Mouse (Mus musculus) CD4-positive helper T cell, adult 2 months (primary cell): Measurements from ENCODE around the gene Tnpo3.
A peak's percentile ranks its signal among the peaks of the same experiment; 100 is the strongest.

ENCODE experiments used
- DNase-seq: peaks from one replicate; pipeline ENCODE4 v3.0.0-alpha.2; 2012; ENCODE audit warnings: low read depth, missing footprints, low spot score

Tnpo3 gene

DNA sequence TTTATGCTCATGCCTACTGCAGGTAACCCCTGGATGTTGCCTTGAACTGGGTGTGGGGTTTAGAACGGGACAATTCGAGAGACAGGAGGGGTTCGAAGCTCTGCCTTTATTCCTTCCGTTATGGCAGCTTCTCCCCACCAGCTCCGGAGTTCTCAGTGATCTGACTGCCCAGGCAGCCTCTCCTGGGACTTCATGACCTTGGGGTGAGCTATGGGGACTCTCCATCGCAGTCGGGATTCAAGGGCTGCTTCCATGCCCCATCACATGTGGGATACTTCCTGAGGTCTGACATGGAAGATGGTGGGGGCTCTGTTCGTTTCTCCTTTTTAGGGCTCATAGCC lies 81.6 kb downstream of the Tnpo3 start:
- no peak for DNase-seq

DNA sequence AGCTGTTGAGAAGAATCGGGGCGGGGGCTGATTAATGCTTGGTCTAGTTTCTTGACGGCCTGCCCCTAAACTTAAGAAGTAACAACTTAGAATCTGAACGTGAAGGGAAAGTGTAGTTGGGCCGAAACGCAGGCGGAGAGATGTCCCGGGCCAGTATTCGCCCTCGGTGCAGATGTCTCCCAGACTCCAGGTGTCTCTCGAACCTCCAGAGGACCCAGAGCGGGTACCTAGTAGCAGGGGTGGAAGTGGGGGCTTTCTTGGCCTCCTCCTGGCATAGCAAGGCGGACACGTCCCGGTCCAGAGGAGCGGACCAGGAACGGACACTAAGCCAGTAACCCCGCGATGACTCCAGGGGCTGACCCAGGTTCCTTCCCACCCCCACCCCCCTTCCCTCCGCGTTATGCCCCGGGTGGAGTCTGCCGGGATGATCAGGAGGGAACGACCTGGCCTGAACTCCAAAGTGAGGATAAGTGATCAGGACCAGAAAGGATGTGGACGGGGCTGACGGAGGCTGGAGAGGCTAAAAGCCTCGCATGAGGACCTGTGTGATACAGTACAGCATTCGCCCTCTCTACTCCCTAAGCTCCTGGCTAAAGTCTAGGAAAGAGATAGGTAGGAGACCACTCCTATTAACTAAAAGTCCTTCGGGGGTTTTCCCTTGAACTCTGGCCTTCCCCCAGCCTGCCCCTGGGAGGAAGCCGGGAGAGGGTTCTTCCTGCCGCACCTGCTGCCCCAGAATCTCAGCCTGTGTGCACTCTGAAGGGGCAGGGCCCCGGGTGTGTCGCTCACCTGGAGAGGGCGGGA lies 82.1 kb downstream of the Tnpo3 start:
- peak; percentile 23 for DNase-seq

- DNase-seq, result peak; percentile 69
Observed at GRCm38 (mm10) chr6:29526281-29527251, 83.1 kb downstream of the Tnpo3 start, which contains the start of gene Irf5. Gene Irf5 (plus strand): TSS chr6:29526625.

GRCm38 (mm10) chr6:29525256-29525655 lies 84.4 kb downstream of the Tnpo3 start:
- DNase-seq, result peak; percentile 56

GRCm38 (mm10) chr6:29524034-29524489 lies 85.6 kb downstream of the Tnpo3 start:
- no peak for DNase-seq

DNA sequence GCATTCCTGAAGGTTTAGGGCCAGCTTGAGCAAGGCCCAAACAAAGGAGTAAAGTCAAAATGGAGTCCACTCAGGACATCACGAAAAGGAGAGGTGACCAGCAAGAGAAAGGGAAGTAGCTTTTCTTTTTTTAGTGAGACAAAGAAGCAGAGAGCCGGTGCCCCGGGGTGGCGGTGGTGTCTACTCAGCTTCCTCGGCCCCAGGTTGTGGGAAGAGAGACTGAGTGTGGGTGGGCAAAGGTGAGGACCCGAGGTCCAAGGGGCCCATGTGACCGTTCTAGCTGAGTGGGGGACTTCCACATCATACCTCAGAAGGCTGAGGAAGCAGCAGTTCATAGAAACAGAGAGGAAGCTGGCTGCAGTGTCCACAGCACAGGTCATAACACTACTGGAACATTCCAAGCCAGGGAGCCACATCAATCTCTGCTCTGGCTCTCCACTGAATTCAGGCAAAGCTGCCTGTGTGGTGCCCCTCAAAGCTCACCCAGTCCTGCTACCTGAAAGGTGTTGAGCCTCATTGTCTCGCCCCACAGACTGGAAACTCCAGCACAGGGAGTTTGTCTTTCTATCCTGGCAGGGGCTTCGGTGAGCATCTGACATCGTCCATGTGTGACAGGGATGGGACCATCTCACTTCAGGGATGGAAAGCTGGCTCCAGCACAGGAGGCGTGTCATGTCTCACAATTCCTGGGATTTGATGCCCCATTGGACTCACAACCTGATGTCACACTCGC lies 86.2 kb downstream of the Tnpo3 start:
- DNase-seq, result no peak

DNA sequence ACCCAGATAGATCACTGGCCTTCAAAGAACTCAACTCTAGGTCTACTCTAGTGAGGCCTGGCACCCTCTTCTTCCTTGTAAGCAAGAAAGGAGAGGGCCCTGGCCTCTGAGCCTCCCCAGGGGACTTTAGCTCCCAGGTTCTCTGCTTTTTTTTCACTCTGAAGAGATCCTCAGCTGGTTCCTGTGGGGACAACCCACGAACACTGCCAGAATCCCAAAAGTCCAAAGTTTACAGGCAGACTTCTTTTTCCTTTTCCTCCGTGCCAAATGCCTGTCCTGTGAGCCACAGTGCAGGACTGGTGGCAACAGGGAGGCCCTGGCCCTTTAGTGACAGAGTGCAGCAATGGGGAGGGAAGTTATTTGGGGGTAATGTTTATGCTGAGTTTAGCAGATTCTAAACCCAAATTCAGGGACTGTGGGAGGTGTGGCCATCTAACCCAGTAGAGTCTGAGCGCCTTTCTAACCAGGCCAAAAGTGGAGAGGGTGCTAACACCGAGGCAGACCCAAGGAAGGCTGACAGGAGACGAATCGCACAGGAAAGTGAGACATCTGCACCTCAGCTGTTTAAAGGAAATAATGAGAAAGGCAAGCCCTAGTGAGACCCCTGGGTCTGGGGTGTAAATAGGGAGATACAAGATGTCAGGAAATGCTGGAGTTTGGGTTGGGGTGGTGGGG lies 86.9 kb downstream of the Tnpo3 start:
- DNase-seq, result no peak

DNA sequence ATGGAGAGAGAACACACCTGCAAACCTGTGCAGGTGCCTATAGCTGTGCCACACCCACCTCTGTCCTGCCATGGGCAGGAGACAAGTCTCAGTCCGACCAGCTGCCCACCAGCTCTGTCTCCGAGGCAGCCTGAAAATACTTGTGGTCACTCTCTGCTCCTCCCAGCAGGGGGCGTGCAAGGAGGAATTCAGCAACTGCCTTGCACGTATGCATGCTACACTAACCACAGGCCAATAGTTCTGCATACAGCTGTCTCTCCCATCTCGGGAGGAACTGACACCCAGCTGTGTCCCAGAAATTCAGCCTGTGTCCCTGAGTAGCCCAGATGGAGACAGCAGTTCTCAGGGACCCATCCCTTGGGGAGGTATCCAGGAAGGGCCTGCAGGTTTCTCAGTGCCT lies 92.5 kb downstream of the Tnpo3 start:
- peak; percentile 67 for DNase-seq

GRCm38 (mm10) chr6:29513284-29513683 lies 96.4 kb downstream of the Tnpo3 start:
- peak; percentile 54 for DNase-seq

DNA sequence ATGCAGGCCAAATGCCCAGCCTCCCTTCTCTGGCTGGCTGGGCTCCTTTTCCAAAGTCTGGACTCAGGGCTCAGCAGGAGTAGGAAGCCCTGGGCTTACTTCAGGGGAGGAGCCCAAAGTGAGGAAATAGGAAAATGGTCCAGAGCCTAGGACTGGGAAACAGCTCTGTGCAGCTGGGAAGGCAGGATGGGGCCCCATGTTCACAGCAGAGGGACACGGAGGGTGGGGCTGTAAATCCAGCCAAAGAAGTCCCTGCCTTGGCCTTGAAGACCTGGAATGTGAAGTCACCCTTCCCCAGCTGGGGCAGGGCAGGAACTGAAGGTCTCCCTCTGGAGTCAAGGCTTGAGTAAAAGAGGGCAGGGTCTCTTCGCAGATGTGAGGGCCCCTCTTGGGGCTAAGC lies 100.6 kb downstream of the Tnpo3 start:
- no peak for DNase-seq

GRCm38 (mm10) chr6:29507447-29508309 lies 102.0 kb downstream of the Tnpo3 start, which contains the start of gene Kcp:
Gene Kcp (minus strand): TSS chr6:29507952.
- DNase-seq, result no peak

GRCm38 (mm10) chr6:29506834-29507233 lies 102.9 kb downstream of the Tnpo3 start:
- no peak for DNase-seq

DNA sequence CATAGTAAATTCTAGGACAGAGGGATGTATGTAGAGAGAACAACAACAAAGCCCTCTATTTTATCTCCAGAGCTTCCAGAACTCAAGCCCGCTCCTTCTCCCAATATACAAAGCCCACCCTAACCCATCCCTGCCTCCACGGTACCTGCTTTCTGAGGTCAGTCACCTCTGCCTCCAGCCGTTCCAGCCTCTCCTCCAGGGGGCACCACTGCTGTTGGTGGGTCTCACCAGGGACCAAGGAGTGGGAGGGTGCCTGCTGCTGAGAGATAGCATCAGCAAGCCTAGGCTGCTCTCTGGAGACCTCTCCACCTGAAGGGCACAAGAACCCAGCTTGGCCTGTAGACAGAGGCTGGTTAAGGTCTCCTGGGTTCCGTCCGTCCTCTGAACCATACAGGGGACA lies 104.2 kb downstream of the Tnpo3 start:
- DNase-seq, result no peak

DNA sequence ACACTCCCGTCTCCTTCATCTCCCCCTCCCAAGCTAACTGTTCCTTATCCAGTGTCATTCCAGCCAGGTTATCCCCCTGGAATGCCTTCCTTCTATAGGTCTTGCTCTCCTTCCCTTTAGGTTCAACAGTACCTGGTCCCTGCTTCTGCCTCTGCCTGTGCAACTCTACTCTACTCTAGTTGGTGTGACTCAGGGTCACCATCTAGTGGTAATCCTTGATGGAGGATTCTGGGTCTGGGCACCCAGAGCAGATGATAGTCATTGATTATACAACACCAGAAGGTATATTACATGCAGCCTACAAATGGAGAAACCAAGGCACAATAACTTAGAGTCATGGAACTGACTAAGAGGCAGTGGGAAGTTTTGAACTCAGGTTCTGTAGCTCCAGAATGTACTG lies 108.1 kb downstream of the Tnpo3 start:
- no peak for DNase-seq

GRCm38 (mm10) chr6:29500810-29501209 lies 108.9 kb downstream of the Tnpo3 start:
- DNase-seq, result no peak

DNA sequence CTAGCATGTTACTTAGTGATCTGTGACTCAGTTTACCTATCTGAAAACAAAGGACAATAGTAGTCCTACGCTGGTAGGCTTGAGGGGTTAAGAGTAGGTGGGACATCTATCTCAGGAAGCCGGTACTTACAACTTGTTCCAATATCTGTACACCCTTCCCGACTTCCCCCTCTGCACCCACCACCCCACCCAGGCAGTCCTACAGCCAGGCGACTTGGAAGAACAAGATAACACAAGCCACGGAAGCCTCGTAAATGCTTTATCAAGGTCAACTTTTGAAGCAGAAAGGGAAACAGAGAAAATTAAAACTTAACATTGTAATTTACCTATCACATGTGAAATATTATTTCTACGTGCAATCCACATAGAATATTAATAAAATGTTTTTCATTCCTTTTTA lies 109.5 kb downstream of the Tnpo3 start:
- DNase-seq, result no peak

- no peak for DNase-seq
Observed at GRCm38 (mm10) chr6:29497791-29498190, 111.9 kb downstream of the Tnpo3 start.

- no peak for DNase-seq
Observed at GRCm38 (mm10) chr6:29496270-29496669, 113.4 kb downstream of the Tnpo3 start.

DNA sequence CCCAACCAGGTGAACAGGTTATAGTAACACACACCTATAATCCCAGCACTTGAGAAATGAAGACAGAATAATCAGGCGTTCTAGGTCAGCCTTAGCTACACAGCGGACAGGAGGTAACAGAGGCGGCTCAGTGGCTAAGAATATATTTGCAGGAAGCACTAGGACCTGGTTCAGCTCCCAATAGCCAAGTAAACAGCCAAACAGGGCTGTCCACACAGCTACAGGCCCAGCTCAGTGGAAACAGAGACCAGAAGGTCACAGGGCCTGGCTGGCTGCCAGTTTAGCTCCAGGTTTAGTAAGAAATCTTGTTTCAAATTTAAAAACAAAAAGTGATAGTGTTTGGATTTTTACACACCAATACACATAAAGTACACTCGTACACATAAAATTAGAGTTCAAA lies 115.6 kb downstream of the Tnpo3 start:
- no peak for DNase-seq
